Mouse (Mus musculus): ENCODE results near the gene Gabra6.

DNA sequence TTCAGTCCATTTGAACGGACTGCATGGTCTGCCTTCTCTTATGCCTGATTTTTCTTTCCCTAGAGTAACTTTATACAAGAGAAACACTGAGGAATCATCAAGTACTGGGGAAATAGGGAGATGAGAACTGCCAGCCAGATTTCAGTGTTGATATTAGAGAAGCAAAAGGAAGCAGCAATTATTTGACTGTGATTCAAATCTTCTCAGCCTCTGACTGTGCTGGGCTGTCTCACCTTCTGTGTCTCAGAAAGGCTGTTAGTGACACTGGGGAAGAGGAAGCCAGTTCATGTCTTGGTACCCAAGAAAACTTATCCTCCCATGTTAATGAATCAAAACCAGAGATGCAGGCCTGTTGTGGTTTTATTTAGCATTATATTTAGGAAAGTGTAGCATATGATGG, 14.8 kb downstream of the Gabra6 start:
- TF ChIP-seq CTCF (IDR thresholded peaks at IDR 0.05; ENCODE audit: low read depth) (no peak), EP300 (IDR thresholded peaks at IDR 0.05; ENCODE audit: low read depth) (no peak)

Data from liver, embryonic 14.5 days (tissue).